Mouse (Mus musculus) lung, embryonic 14.5 days (tissue): ENCODE results near the gene Palm. TPM values are rescaled to one million over a fixed set of nuclear protein-coding genes. Genes with fewer than 3 reads are reported as not detected.
A peak's percentile ranks its signal among the peaks of the same experiment; 100 is the strongest.

ENCODE experiments used
- ATAC-seq: fragments of 200-750 bp; cut with Nextera tagmentation; 2 replicates; pipeline ENCODE4 v1.8.0; 2017; ENCODE audit warnings: mild to moderate bottlenecking, moderate TSS enrichment, moderate library complexity; ENCODE audit not compliant: insufficient read depth
- DNase-seq: peaks from one replicate; pipeline ENCODE4 v3.0.0-alpha.2; 2015
- H3K27ac ChIP-seq: fragments of 300-500 bp; sonication (generic); 2 replicates; pipeline ENCODE4 v1.5.1; 2014; ENCODE audit warnings: low read depth, mild to moderate bottlenecking, moderate library complexity
- H3K27me3 ChIP-seq: fragments of 300-500 bp; sonication (generic); 2 replicates; pipeline ENCODE4 v1.6.1; 2014; ENCODE audit warnings: low read length, control low read depth; ENCODE audit not compliant: insufficient read depth
- H3K36me3 ChIP-seq: fragments of 300-500 bp; sonication (generic); 2 replicates; pipeline ENCODE4 v1.6.1; 2014; ENCODE audit warnings: control low read depth; ENCODE audit not compliant: insufficient read depth
- H3K4me1 ChIP-seq: fragments of 300-500 bp; sonication (generic); 2 replicates; pipeline ENCODE4 v1.6.1; 2014; ENCODE audit warnings: antibody characterized with exemption, control low read depth; ENCODE audit not compliant: insufficient read depth
- H3K4me2 ChIP-seq: fragments of 300-500 bp; sonication (generic); 2 replicates; pipeline ENCODE4 v1.6.1; 2014; ENCODE audit warnings: mild to moderate bottlenecking
- H3K4me3 ChIP-seq: fragments of 300-500 bp; sonication (generic); 2 replicates; pipeline ENCODE4 v1.5.1; 2014; ENCODE audit warnings: low read depth, low read length
- H3K9ac ChIP-seq: fragments of 300-500 bp; sonication (generic); 2 replicates; pipeline ENCODE4 v1.6.1; 2014
- H3K9me3 ChIP-seq: fragments of 300-500 bp; sonication (generic); 2 replicates; pipeline ENCODE4 v1.6.1; 2016; ENCODE audit warnings: low read depth, low read length, control low read depth
- CTCF ChIP-seq: IDR thresholded peaks from 2 replicates; pipeline ENCODE4 v1.5.1; 2016; ENCODE audit warnings: antibody characterized with exemption, low read depth
- WGBS: fragments of 180-500 bp; shearing (Covaris S2); extraction: QIAGEN DNeasy Blood & Tissue Kit; methylation state at CpG from one replicate; pipeline ENCODE4 v1.1.7; 2014; 5-methylcytosine and 5-hydroxymethylcytosine counted together
- polyA plus RNA-seq: library from polyadenylated mRNA; unstranded; fragments of >200 nt; fragmentation: Nextera tagmentation; extraction: Ambion mirVana; gene quantifications from 2 replicates; pipeline ENCODE4 v1.2.1, GENCODE M21; 2014

The Palm gene
- polyA plus RNA-seq, 1 experiment from 2014 or later, result 72.4 TPM

DNA sequence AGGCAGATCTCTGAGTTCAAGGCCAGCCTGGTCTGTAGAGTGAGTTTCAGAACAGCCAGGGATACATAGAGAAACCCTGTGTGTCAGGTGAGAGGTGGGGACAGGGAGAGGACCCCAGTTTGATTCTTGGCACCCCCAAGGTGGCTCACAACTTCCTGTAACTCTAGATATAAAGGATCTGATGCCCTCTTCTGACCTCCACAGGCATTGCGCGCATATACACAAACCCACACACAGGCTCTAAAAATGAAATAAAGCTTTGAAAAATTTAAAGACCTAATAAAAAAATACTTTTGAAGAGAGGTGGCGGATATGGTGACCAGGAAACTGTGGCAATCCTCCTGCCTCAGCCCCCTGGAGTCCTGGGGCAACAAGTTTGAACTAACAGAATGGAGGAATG is 2.5 kb downstream of the Palm start:
- H3K4me2 ChIP-seq, result no peak overlapping the region
- H3K4me1 ChIP-seq, result peaks cover 7% of the 10 kb centered on the region
- ATAC-seq (no peak), DNase-seq (no peak)
- 97% methylated on average over 3 of the region's 3 CpGs for WGBS
- no peak overlapping the region for H3K9ac ChIP-seq
- no peaks in the 10 kb centered on the region for H3K27me3 ChIP-seq
- no peak overlapping the region for H3K27ac ChIP-seq
- TF ChIP-seq CTCF, result no peak
- no peaks in the 10 kb centered on the region for H3K9me3 ChIP-seq
- H3K36me3 ChIP-seq, result no peaks in the 10 kb centered on the region
- H3K4me3 ChIP-seq, result no peak overlapping the region

DNA sequence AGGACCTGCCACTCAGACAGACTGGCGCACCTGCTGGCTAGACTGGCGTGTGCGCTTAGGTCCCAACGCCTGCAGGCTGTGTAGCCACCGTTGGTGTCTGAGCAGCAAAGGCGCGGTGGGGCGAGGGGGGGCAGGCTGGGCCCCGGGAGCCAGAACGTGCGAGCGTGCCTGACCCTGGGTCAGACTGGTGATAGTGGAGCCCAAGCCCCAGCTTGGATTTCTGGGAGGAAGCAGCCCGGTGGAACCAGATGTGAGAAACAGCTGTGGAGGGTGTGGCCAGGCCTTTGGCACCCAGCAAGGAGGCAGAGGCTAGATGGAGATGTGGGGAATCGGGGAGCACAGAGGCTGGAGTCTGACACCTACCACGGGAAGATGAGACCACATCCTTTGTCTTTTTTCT is 4.0 kb downstream of the Palm start:
- Histone ChIP-seq H3K9ac (no peak overlapping the region), H3K4me3 (no peak overlapping the region), H3K27me3 (no peaks in the 10 kb centered on the region), H3K36me3 (no peaks in the 10 kb centered on the region), H3K4me1 (peaks cover 11% of the 10 kb centered on the region), H3K4me2 (no peak overlapping the region), H3K27ac (no peak overlapping the region), H3K9me3 (no peaks in the 10 kb centered on the region)
- WGBS, result 43% methylated on average over 15 of the region's 15 CpGs
- ATAC-seq (no peak), DNase-seq (no peak)
- no peak for TF ChIP-seq CTCF

DNA sequence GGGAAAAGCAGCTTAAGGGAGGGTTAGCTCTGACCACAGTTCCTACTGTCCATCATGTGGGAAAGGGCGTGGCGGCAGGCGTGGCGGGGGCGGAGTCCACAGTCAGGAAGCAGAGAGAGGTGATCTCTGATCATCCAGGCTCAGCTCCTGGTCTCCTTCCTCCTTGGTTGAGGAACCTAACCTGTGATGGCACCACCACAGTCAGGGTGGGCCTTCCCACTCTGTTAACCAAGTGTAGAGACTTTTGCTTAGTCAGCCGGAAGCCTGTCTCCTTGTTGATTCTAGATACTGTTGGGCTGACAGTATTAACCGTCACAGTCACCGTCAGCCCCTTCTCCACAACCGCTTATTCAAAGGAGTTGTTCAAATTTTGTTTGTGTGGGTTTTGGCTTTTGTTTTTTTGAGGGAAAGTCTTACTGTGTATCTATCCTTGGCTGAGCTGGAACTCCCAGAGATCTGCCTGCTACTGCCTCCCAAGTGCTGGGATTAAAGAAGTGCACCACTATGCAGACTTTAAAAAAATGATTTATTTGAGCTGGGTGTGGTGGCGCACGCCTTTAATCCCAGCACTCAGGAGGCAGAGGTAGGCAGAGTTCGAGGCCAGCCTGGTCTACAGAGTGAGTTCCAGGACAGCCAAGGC is 5.0 kb downstream of the Palm start:
- no peak for TF ChIP-seq CTCF
- DNase-seq (no peak), ATAC-seq (no peak)
- Histone ChIP-seq H3K4me2 (no peak overlapping the region), H3K9me3 (no peaks in the 10 kb centered on the region), H3K36me3 (no peaks in the 10 kb centered on the region), H3K4me3 (no peak overlapping the region), H3K9ac (no peak overlapping the region), H3K27me3 (no peaks in the 10 kb centered on the region), H3K4me1 (peaks cover 20% of the 10 kb centered on the region), H3K27ac (no peak overlapping the region)
- 85% methylated on average over 12 of the region's 12 CpGs for WGBS

DNA sequence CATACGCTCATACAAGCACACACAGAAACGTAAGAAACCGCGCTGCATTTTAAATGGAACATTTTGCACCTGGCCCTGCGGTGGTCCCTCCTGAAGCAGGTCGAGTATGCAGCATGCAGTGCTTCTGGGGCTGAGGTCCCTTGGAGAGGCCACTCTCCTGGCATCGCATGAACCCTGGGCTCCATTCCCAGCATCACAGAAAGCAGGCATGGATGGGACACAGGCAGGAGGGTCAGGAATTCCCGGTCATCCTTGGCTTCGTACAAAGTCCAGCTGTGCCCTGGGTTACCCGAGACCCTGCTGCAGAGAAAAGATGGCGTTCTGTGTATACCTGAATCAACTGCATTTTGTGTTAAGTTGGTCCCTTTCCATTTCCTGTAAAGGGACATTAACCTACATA is 7.1 kb downstream of the Palm start:
- Histone ChIP-seq H3K27me3 (no peaks in the 10 kb centered on the region), H3K4me2 (no peak overlapping the region), H3K27ac (no peak overlapping the region), H3K9me3 (no peaks in the 10 kb centered on the region), H3K4me1 (peaks cover 13% of the 10 kb centered on the region), H3K36me3 (no peaks in the 10 kb centered on the region), H3K4me3 (no peak overlapping the region), H3K9ac (no peak overlapping the region)
- WGBS, result 73% methylated on average over 11 of the region's 11 CpGs
- ATAC-seq (no peak), DNase-seq (no peak)
- TF ChIP-seq CTCF, result no peak

DNA sequence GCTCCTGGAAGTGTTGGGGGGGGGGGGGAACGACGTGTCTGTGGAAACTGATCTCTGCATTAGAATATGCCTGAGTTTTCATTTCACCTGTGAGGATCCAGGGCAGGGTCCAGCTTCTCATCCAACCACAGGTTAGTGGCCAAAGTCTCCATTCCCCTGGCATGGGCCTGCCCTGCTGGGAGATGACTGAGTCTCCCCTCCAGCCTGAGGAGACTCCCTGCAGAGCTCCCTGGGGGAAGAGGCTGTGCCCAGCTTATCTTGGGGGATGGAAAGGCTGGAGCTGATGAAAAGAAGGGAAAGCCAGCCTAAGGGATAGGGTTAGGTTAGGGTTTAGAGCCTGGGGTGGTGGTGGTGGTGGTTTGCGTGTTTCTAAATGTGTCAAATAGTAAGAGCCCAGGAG is 8.5 kb downstream of the Palm start:
- H3K36me3 ChIP-seq, result no peaks in the 10 kb centered on the region
- DNase-seq (no peak), ATAC-seq (no peak)
- H3K4me3 ChIP-seq, result no peak overlapping the region
- 0 out of 2 replicates have a peak overlapping the region, but pooled peaks have one; percentile 4 for H3K4me2 ChIP-seq
- H3K9me3 ChIP-seq, result no peaks in the 10 kb centered on the region
- no peaks in the 10 kb centered on the region for H3K27me3 ChIP-seq
- no peak overlapping the region for H3K27ac ChIP-seq
- WGBS, result 40% methylated on average over 3 of the region's 3 CpGs
- H3K4me1 ChIP-seq, result peaks cover 13% of the 10 kb centered on the region
- TF ChIP-seq CTCF, result no peak
- no peak overlapping the region for H3K9ac ChIP-seq

DNA sequence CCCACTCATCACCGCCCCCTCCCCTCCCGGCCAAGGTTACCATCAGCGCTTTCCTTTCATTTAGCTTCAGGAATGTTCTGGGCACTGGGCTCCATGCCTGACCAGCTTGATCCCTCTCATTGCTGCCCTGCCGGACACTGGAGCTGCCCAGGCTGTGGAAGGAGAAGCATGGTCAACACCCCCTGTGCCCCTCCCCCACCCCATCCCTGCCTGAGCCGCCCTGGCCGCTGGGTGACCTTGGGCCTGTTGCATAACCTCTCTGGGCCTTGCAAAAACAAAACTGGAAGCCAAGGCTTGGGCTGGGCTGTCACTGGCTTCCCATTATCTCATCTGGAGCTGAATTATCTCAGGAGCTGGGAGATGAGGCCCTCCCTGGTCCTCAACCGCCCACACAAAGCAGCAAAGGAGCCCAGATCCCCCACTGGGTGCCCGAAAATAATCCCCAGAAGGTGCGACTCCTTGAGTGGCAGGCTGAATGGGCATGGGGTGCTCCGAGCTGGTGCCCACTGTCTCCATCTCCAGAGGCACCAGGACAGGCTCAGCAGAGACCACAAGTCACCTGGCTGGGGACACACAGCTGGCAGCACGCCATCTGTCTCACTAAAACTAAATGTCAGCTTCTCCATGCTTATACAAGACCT is 9.1 kb downstream of the Palm start:
- no peaks in the 10 kb centered on the region for H3K27me3 ChIP-seq
- H3K27ac ChIP-seq, result no peak overlapping the region
- no peaks in the 10 kb centered on the region for H3K9me3 ChIP-seq
- H3K4me2 ChIP-seq, result 0 out of 2 replicates have a peak overlapping the region, but pooled peaks have one; percentile 12
- 45% methylated on average over 11 of the region's 11 CpGs for WGBS
- no peak overlapping the region for H3K9ac ChIP-seq
- DNase-seq, result peak; percentile 27
- 0 out of 2 replicates have a peak, but pooled peaks have one; percentile 11 for ATAC-seq
- H3K4me3 ChIP-seq, result no peak overlapping the region
- H3K36me3 ChIP-seq, result no peaks in the 10 kb centered on the region
- TF ChIP-seq CTCF, result no peak
- peaks cover 13% of the 10 kb centered on the region for H3K4me1 ChIP-seq

DNA sequence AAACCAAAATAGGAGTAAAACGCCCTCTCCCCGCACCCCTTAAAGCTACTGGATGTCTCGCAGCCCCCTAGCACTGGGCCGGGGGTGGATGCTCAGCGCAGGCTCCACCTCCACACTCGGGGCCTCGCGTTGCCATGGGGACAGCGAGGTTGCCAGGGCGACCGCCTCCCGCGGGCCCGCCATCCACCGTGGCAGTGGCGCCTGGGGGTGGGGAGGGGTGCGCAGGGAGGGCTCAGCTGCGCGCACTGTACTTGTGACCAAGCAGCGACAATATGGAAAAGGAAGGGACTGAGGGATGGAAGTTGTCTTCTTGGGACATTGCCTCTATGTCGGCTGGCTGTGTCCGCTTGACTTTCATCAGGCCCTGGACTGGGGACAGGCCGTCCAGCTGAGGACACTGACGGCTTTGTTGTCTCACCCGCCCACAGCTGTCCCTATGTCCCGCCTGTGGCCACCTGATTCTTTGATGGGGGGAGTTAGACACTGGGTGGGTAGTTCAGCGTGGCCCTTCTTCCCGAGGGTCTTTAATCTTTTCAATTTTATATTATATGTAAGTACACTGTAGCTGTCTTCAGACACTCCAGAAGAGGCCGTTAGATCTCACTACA is 10.4 kb downstream of the Palm start:
- Histone ChIP-seq H3K27me3 (no peaks in the 10 kb centered on the region), H3K27ac (no peak overlapping the region), H3K36me3 (peaks cover 7% of the 10 kb centered on the region), H3K4me3 (no peak overlapping the region), H3K4me1 (peaks cover 13% of the 10 kb centered on the region), H3K4me2 (peak overlapping the region; percentile 40; the same call in 1 of the 2 replicates), H3K9me3 (no peaks in the 10 kb centered on the region), H3K9ac (0 out of 2 replicates have a peak overlapping the region, but pooled peaks have one; percentile 6)
- TF ChIP-seq CTCF, result no peak
- WGBS, result 12% methylated on average over 29 of the region's 29 CpGs
- ATAC-seq, result peak; percentile 45; the same call in 1 of the 2 replicates
- DNase-seq, result peak; percentile 66
